Mouse (Mus musculus) left cerebral cortex, postnatal 36 days (tissue): ENCODE results near the gene Slfn9. TPM values are rescaled to one million over a fixed set of nuclear protein-coding genes. Genes with fewer than 3 reads are reported as not detected.
"Not testable (repeated sequence)": the region's sequence is repeated elsewhere in the genome, so short reads cannot be mapped to it uniquely, and the experiment has no call there.

Experiments
- DNase-seq, 2 experiments: peaks; one replicate each; pipeline ENCODE4 v3.0.0; 2021 to 2022; ENCODE audit warnings: low spot score in 2 of 2, mixed read lengths in 1 of 2
- intact Hi-C: fragments of 180-260 bp; cut with DNase I; formaldehyde crosslinking; loops from one replicate; pipeline ENCODE4 v1.15.1; 2025
- total RNA-seq, 2 experiments: library from RNA; stranded (reverse); gene quantifications; 2 replicates each; pipeline ENCODE4 v1.2.3; 2021

Slfn9 gene
- total RNA-seq, 2 experiments from 2014 or later, result 0.30 to 0.36 TPM

GRCm38 (mm10) chr11:82961743-82962142, 29.9 kb downstream of the Slfn9 start:
- DNase-seq, result no peak

GRCm38 (mm10) chr11:82959613-82960012, 32.0 kb downstream of the Slfn9 start:
- intact Hi-C loops, result loop anchor here (2.0 kb wide), 1 partner anchor 45 kb away; no protein-coding TSS in a partner anchor
- no peak for DNase-seq

More at GRCm38 (mm10) chr11:82961743-82962142, 29.9 kb downstream of the Slfn9 start:
- intact Hi-C loops, result no loop called here

- no peak for DNase-seq
- intact Hi-C loops, result no loop called here
Observed at GRCm38 (mm10) chr11:82956925-82957324, 34.7 kb downstream of the Slfn9 start.

- no peak for DNase-seq
- intact Hi-C loops, result no loop called here
Observed at GRCm38 (mm10) chr11:82954631-82955030, 37.0 kb downstream of the Slfn9 start.

- intact Hi-C loops, result no loop called here
- no peak for DNase-seq
Observed at GRCm38 (mm10) chr11:82952612-82953542, 38.8 kb downstream of the Slfn9 start.

- no peak for DNase-seq
- intact Hi-C loops, result no loop called here
Observed at GRCm38 (mm10) chr11:82951865-82952611, 39.6 kb downstream of the Slfn9 start.

GRCm38 (mm10) chr11:82950736-82951481, 40.7 kb downstream of the Slfn9 start, which contains the start of gene Slfn5:
Gene Slfn5 (plus strand): TSS chr11:82951349.
- intact Hi-C loops, result no loop called here
- DNase-seq, result no peak

- no peak for DNase-seq
- intact Hi-C loops, result no loop called here
Observed at GRCm38 (mm10) chr11:82949036-82949435, 42.6 kb downstream of the Slfn9 start.

- intact Hi-C loops, result no loop called here
- DNase-seq, result no peak
Observed at GRCm38 (mm10) chr11:82947457-82947856, 44.2 kb downstream of the Slfn9 start.

- DNase-seq, result no peak
Observed at GRCm38 (mm10) chr11:82945636-82946035, 46.0 kb downstream of the Slfn9 start.

GRCm38 (mm10) chr11:82943336-82943735, 48.3 kb downstream of the Slfn9 start:
- no peak for DNase-seq
- intact Hi-C loops, result no loop called here

More at GRCm38 (mm10) chr11:82945636-82946035, 46.0 kb downstream of the Slfn9 start:
- intact Hi-C loops, result no loop called here

- no peak for DNase-seq
Observed at GRCm38 (mm10) chr11:82933186-82933585, 58.4 kb downstream of the Slfn9 start.

GRCm38 (mm10) chr11:82931671-82932450, 59.8 kb downstream of the Slfn9 start:
- intact Hi-C loops, DNase-seq: not testable (repeated sequence)

More at GRCm38 (mm10) chr11:82933186-82933585, 58.4 kb downstream of the Slfn9 start:
- intact Hi-C loops, result no loop called here

- intact Hi-C loops, DNase-seq: not testable (repeated sequence)
Observed at GRCm38 (mm10) chr11:82931161-82931560, 60.5 kb downstream of the Slfn9 start.

- intact Hi-C loops, DNase-seq: not testable (repeated sequence)
Observed at GRCm38 (mm10) chr11:82930391-82930955, 61.2 kb downstream of the Slfn9 start.

GRCm38 (mm10) chr11:82929633-82929950, 62.0 kb downstream of the Slfn9 start:
- DNase-seq, result no peak
- intact Hi-C loops, result no loop called here

- DNase-seq, result no peak
- intact Hi-C loops, result no loop called here
Observed at GRCm38 (mm10) chr11:82928897-82929632, 62.6 kb downstream of the Slfn9 start.
